Mouse (Mus musculus) myocyte (in vitro differentiated cells): ENCODE results near the gene Sync. TPM values are rescaled to one million over a fixed set of nuclear protein-coding genes. Genes with fewer than 3 reads are reported as not detected.
A peak's percentile ranks its signal among the peaks of the same experiment; 100 is the strongest.

ENCODE experiments used
- H3K27me3 ChIP-seq: one replicate; pipeline ENCODE4 v1.6.1; 2011; ENCODE audit not compliant: control insufficient read depth, insufficient read depth, insufficient read length
- H3K36me3 ChIP-seq: one replicate; pipeline ENCODE4 v1.6.1; 2011; ENCODE audit not compliant: control insufficient read depth, insufficient read depth
- H3K4me2 ChIP-seq: one replicate; pipeline ENCODE4 v1.6.1; 2011; ENCODE audit warnings: low read depth, control low read depth
- H3K4me3 ChIP-seq: one replicate; pipeline ENCODE4 v1.5.1; 2011; ENCODE audit warnings: mild to moderate bottlenecking, control low read depth, moderate library complexity
- H3K79me2 ChIP-seq: one replicate; pipeline ENCODE4 v1.6.1; 2011; ENCODE audit not compliant: control insufficient read depth, insufficient read depth
- H3ac ChIP-seq: one replicate; pipeline ENCODE4 v1.6.1; 2011; ENCODE audit not compliant: control insufficient read depth, insufficient read length
- CEBPB ChIP-seq: IDR thresholded peaks from 2 replicates; pipeline ENCODE4 v1.6.1; 2011; ENCODE audit warnings: mild to moderate bottlenecking, moderate library complexity; ENCODE audit not compliant: poor library complexity, insufficient read depth, severe bottlenecking
- E2F4 ChIP-seq: IDR thresholded peaks from one replicate; pipeline ENCODE4 v1.6.1; 2011; ENCODE audit warnings: mild to moderate bottlenecking, control low read depth, moderate library complexity; ENCODE audit not compliant: insufficient read depth
- MAX ChIP-seq: IDR thresholded peaks from one replicate; pipeline ENCODE4 v1.6.1; 2011; ENCODE audit warnings: low read depth, mild to moderate bottlenecking, control low read depth
- MYOD1 ChIP-seq, 3 experiments: IDR thresholded peaks; one replicate each; pipeline ENCODE4 v1.6.1; 2011; ENCODE audit warnings: control low read depth in 2 of 3, low read depth in 2 of 3, mild to moderate bottlenecking in 2 of 3, moderate library complexity in 1 of 3; ENCODE audit not compliant: insufficient read length in 2 of 3, control insufficient read depth in 1 of 3
- MYOG ChIP-seq, 3 experiments: IDR thresholded peaks; one replicate each; pipeline ENCODE4 v1.6.1; 2011; ENCODE audit warnings: control low read depth in 2 of 3, low read depth in 2 of 3, mild to moderate bottlenecking in 2 of 3; ENCODE audit not compliant: insufficient read length in 2 of 3, control insufficient read depth in 1 of 3, insufficient read depth in 1 of 3
- POLR2A ChIP-seq: IDR thresholded peaks from one replicate; pipeline ENCODE4 v1.6.1; 2011; ENCODE audit warnings: low read depth, mild to moderate bottlenecking, control low read depth, moderate library complexity; ENCODE audit not compliant: insufficient read length
- POLR2AphosphoS2 ChIP-seq: IDR thresholded peaks from one replicate; pipeline ENCODE4 v1.6.1; 2011; ENCODE audit warnings: low read depth, control low read depth; ENCODE audit not compliant: insufficient read length
- REST ChIP-seq: IDR thresholded peaks from one replicate; pipeline ENCODE4 v1.6.1; 2011; ENCODE audit warnings: mild to moderate bottlenecking, control low read depth, moderate library complexity; ENCODE audit not compliant: insufficient read depth, insufficient read length
- SRF ChIP-seq: IDR thresholded peaks from one replicate; pipeline ENCODE4 v1.6.1; 2011; ENCODE audit warnings: low read depth; ENCODE audit not compliant: control insufficient read depth, insufficient read length
- TCF12 ChIP-seq: IDR thresholded peaks from one replicate; pipeline ENCODE4 v1.6.1; 2011; ENCODE audit warnings: mild to moderate bottlenecking, control low read depth; ENCODE audit not compliant: poor library complexity, insufficient read depth, severe bottlenecking
- TCF3 ChIP-seq: IDR thresholded peaks from one replicate; pipeline ENCODE4 v1.6.1; 2011; ENCODE audit warnings: low read depth, control low read depth; ENCODE audit not compliant: insufficient read length
- USF1 ChIP-seq: IDR thresholded peaks from one replicate; pipeline ENCODE4 v1.6.1; 2011; ENCODE audit warnings: low read depth, mild to moderate bottlenecking, control low read depth, moderate library complexity
- polyA plus RNA-seq: library from polyadenylated mRNA; unstranded; fragments of >200 nt; fragmentation: generic; extraction: Trizol; gene quantifications from one replicate; pipeline ENCODE4 v1.2.1, GENCODE M21; 2012; ENCODE audit warnings: missing spikeins

The Sync gene
- polyA plus RNA-seq, 1 experiment: 51.1 TPM

GRCm38 (mm10) chr4:129260678-129261077 lies 26.7 kb upstream of the Sync start:
- H3K27me3 ChIP-seq: no peaks in the 10 kb centered on the region
- TF ChIP-seq MYOG (IDR thresholded peaks at IDR 0.05; ENCODE audit: control insufficient read depth in 1 of 3, insufficient read depth in 1 of 3, insufficient read length in 2 of 3, low read depth in 2 of 3) (no peak), TCF12 (no peak), REST (no peak), MAX (no peak), CEBPB (no peak), POLR2AphosphoS2 (no peak), MYOD1 (IDR thresholded peaks at IDR 0.05; ENCODE audit: control insufficient read depth in 1 of 3, insufficient read length in 2 of 3, low read depth in 2 of 3) (no peak), POLR2A (no peak), E2F4 (no peak), TCF3 (no peak), SRF (no peak)
- H3K79me2 ChIP-seq: no peaks in the 10 kb centered on the region
- H3K36me3 ChIP-seq: no peaks in the 10 kb centered on the region
- H3ac ChIP-seq: no peak overlapping the region
- peak overlapping the region; percentile 71 for H3K4me2 ChIP-seq
- H3K4me3 ChIP-seq: no peak overlapping the region

- Histone ChIP-seq H3K79me2 (no peaks in the 10 kb centered on the region), H3K27me3 (no peaks in the 10 kb centered on the region), H3K4me3 (no peak within 1 kb of the TSS), H3K36me3 (no peaks in the 10 kb centered on the region), H3ac (no peak within 1 kb of the TSS), H3K4me2 (peak within 1 kb of the TSS; percentile 71)
- no peak for TF ChIP-seq REST
- TF ChIP-seq USF1: no peak
- no peak for TF ChIP-seq SRF
- TF ChIP-seq TCF12: no peak
- TF ChIP-seq MAX: no peak
These were observed 26.2 kb upstream of the Sync start, which contains the start of gene C77080 for GRCm38 (mm10) chr4:129261196-129261595. Gene C77080 (minus strand): TSS chr4:129261404.

DNA sequence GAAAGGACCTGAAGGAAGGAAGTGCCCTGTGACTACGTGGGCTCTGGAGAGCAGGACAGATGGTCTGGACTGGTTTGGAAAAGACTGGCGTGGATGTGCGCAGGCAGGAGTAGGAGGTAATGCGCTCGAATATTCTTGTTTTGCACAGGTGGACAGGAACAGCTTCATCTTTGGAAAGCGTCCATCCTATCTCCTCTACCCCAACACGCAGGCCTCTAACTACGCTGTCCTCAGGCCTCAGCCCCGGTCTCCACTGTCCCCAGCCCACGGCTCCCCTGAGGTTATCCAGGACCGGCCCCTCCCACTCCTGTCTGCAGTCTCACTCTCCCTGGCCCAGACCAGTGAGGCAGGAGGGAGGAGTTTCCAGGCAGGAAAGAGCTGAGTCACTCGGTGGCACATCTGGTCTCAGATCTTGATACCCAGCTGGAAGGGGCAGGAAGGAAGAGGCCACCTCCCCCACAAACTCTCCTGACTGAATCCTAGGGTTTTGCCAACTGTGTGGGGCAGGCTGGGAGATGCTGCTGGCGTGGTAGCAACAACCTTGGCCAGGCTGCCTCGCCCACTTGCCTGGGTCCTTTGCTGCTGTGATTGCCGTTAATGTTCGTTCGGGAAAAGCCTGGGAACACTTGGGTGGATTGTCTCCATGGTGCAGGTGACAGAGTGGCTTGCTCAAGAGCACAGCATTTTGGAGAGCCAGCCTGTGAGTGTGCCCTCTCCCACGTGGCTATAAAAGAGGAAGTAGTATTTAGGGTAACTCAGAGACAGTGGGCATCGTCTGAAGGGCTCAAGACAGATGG lies 24.0 kb upstream of the Sync start:
- Histone ChIP-seq H3K79me2 (no peaks in the 10 kb centered on the region), H3K4me2 (peak overlapping the region; percentile 65), H3K36me3 (no peaks in the 10 kb centered on the region), H3K4me3 (no peak overlapping the region), H3K27me3 (no peaks in the 10 kb centered on the region), H3ac (no peak overlapping the region)
- peak; percentile 60 for TF ChIP-seq POLR2A
- no peak for TF ChIP-seq MYOG (IDR thresholded peaks at IDR 0.05; ENCODE audit: control insufficient read depth in 1 of 3, insufficient read depth in 1 of 3, insufficient read length in 2 of 3, low read depth in 2 of 3)
- peak in 2 of 3 experiments; percentile 30 to 41 for TF ChIP-seq MYOD1 (IDR thresholded peaks at IDR 0.05; ENCODE audit: control insufficient read depth in 1 of 3, insufficient read length in 2 of 3, low read depth in 2 of 3)
- no peak for TF ChIP-seq TCF3

GRCm38 (mm10) chr4:129266191-129266590 lies 21.2 kb upstream of the Sync start:
- no peak for TF ChIP-seq POLR2AphosphoS2
- no peak for TF ChIP-seq MYOG (IDR thresholded peaks at IDR 0.05; ENCODE audit: control insufficient read depth in 1 of 3, insufficient read depth in 1 of 3, insufficient read length in 2 of 3, low read depth in 2 of 3)
- TF ChIP-seq SRF: no peak
- TF ChIP-seq POLR2A: no peak
- no peak for TF ChIP-seq TCF12
- TF ChIP-seq USF1: no peak
- TF ChIP-seq CEBPB: no peak
- no peak for TF ChIP-seq TCF3
- TF ChIP-seq E2F4: no peak
- no peak for TF ChIP-seq REST
- no peak for TF ChIP-seq MAX
- TF ChIP-seq MYOD1 (IDR thresholded peaks at IDR 0.05; ENCODE audit: control insufficient read depth in 1 of 3, insufficient read length in 2 of 3, low read depth in 2 of 3): no peak
- Histone ChIP-seq H3K27me3 (no peaks in the 10 kb centered on the region), H3K4me2 (peak overlapping the region; percentile 1), H3ac (no peak overlapping the region), H3K4me3 (no peak overlapping the region), H3K79me2 (no peaks in the 10 kb centered on the region), H3K36me3 (no peaks in the 10 kb centered on the region)

- no peak overlapping the region for H3ac ChIP-seq
- H3K36me3 ChIP-seq: no peaks in the 10 kb centered on the region
- no peak for TF ChIP-seq MAX
- no peak for TF ChIP-seq REST
- TF ChIP-seq SRF: no peak
- no peak for TF ChIP-seq POLR2A
- no peak for TF ChIP-seq E2F4
- no peak for TF ChIP-seq USF1
- no peak for TF ChIP-seq MYOD1 (IDR thresholded peaks at IDR 0.05; ENCODE audit: control insufficient read depth in 1 of 3, insufficient read length in 2 of 3, low read depth in 2 of 3)
- no peak for TF ChIP-seq TCF12
- no peak for TF ChIP-seq TCF3
- no peak for TF ChIP-seq MYOG (IDR thresholded peaks at IDR 0.05; ENCODE audit: control insufficient read depth in 1 of 3, insufficient read depth in 1 of 3, insufficient read length in 2 of 3, low read depth in 2 of 3)
- TF ChIP-seq POLR2AphosphoS2: no peak
- no peaks in the 10 kb centered on the region for H3K27me3 ChIP-seq
- H3K4me3 ChIP-seq: no peak overlapping the region
- no peaks in the 10 kb centered on the region for H3K79me2 ChIP-seq
- no peak overlapping the region for H3K4me2 ChIP-seq
These were observed 20.6 kb upstream of the Sync start for GRCm38 (mm10) chr4:129266821-129267220.
